Mouse (Mus musculus) testis, adult 2 months (tissue): ENCODE results near the gene Ifit3.
"Not testable (repeated sequence)": the region's sequence is repeated elsewhere in the genome, so short reads cannot be mapped to it uniquely, and the experiment has no call there.

Source experiments
- CTCF ChIP-seq: fragments of 200-500 bp; IDR thresholded peaks from 2 replicates; pipeline ENCODE4 v1.5.1; 2012; ENCODE audit warnings: low read depth, mild to moderate bottlenecking, inconsistent platforms, low read length, moderate library complexity; ENCODE audit not compliant: control insufficient read depth, insufficient read depth, insufficient replicate concordance
- POLR2A ChIP-seq: fragments of 200-500 bp; IDR thresholded peaks from 2 replicates; pipeline ENCODE4 v1.6.1; 2012; ENCODE audit warnings: low read depth, mild to moderate bottlenecking, inconsistent platforms, low read length, moderate library complexity; ENCODE audit not compliant: control insufficient read depth

DNA sequence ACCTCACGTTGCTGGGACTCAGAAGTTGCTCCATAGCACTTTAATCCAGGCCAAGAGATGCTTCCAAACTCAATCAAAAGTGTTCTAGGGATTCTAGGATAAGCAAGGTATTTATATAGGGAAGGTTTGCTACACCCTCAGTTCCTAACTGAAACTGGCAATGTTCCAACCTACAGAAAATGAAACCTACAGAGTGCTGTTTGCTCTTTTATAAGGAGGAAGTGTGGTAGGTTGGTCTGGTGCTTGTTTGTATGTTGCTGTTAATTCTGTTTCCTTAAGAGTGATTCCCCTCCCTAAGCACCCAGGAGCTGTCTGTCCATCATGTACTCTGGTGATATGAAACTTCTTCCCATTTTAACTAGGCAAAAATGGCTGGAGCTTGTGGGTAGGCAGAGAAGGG lies 18.6 kb downstream of the Ifit3 start, which contains the start of gene Ifit1bl1:
- not testable (repeated sequence) for TF ChIP-seq CTCF, POLR2A
